Mouse (Mus musculus) left cerebral cortex, postnatal 25 days (tissue): ENCODE measurements around the gene Fnip2. TPM values are rescaled to one million over a fixed set of nuclear protein-coding genes. Genes with fewer than 3 reads are reported as not detected.
A peak's percentile ranks its signal among the peaks of the same experiment; 100 is the strongest.
"Not testable (repeated sequence)": the region's sequence is repeated elsewhere in the genome, so short reads cannot be mapped to it uniquely, and the experiment has no call there.

ENCODE experiments used
- DNase-seq, 2 experiments: peaks; one replicate each; pipeline ENCODE4 v3.0.0; 2022; ENCODE audit warnings: low spot score in 2 of 2, mixed read lengths in 1 of 2
- intact Hi-C: fragments of 180-260 bp; cut with DNase I; formaldehyde crosslinking; loops from one replicate; pipeline ENCODE4 v1.15.1; 2025
- total RNA-seq, 2 experiments: library from RNA; stranded (reverse); gene quantifications; 2 replicates each; pipeline ENCODE4 v1.2.3; 2021

Fnip2 gene
- total RNA-seq, 2 experiments from 2014 or later, result 15.9 to 19.8 TPM

- no peak for DNase-seq
- intact Hi-C loops, result no loop called here
Observed at GRCm38 (mm10) chr3:79493064-79493463, 74.5 kb downstream of the Fnip2 start.

GRCm38 (mm10) chr3:79491614-79492013 is 76.0 kb downstream of the Fnip2 start:
- DNase-seq, result no peak
- intact Hi-C loops, result no loop called here

- DNase-seq, result no peak
- intact Hi-C loops, result no loop called here
Observed at GRCm38 (mm10) chr3:79490102-79490501, 77.5 kb downstream of the Fnip2 start.

- intact Hi-C loops, result no loop called here
- no peak for DNase-seq
Observed at GRCm38 (mm10) chr3:79488025-79488424, 79.6 kb downstream of the Fnip2 start.

- no peak for DNase-seq
- intact Hi-C loops, result no loop called here
Observed at GRCm38 (mm10) chr3:79484286-79485063, 83.1 kb downstream of the Fnip2 start.

GRCm38 (mm10) chr3:79478880-79479279 is 88.7 kb downstream of the Fnip2 start:
- intact Hi-C loops, result loop anchor here (5.0 kb wide), 1 partner anchor 192 kb away; the partner anchor contains the start of gene Rapgef2
- DNase-seq, result no peak

GRCm38 (mm10) chr3:79478400-79478799 is 89.2 kb downstream of the Fnip2 start:
- intact Hi-C loops, result loop anchor here (5.0 kb wide), 1 partner anchor 191 kb away; the partner anchor contains the start of gene Rapgef2
- no peak for DNase-seq

- intact Hi-C loops, result loop anchor here (2.0 to 5.0 kb wide), 2 partner anchors 39 to 189 kb away; partner anchors contain the start of gene Rapgef2
Observed at GRCm38 (mm10) chr3:79475980-79476379, 91.6 kb downstream of the Fnip2 start.

GRCm38 (mm10) chr3:79474911-79475310 is 92.7 kb downstream of the Fnip2 start:
- intact Hi-C loops, result loop anchor here (2.0 to 5.0 kb wide), 3 partner anchors 38 to 253 kb away; partner anchors contain the start of gene Rapgef2
- peak; percentile 51 to 82 for DNase-seq

More at GRCm38 (mm10) chr3:79475980-79476379, 91.6 kb downstream of the Fnip2 start:
- DNase-seq, result no peak

GRCm38 (mm10) chr3:79472362-79472761 is 95.2 kb downstream of the Fnip2 start:
- intact Hi-C loops, result loop anchor here (5.0 kb wide), 1 partner anchor 250 kb away; no protein-coding TSS in a partner anchor

GRCm38 (mm10) chr3:79469440-79469839 is 98.2 kb downstream of the Fnip2 start:
- DNase-seq, result no peak

More at GRCm38 (mm10) chr3:79472362-79472761, 95.2 kb downstream of the Fnip2 start:
- DNase-seq, result peak in 1 of 2 experiments; percentile 78

GRCm38 (mm10) chr3:79458651-79459275 is 108.8 kb downstream of the Fnip2 start:
- intact Hi-C loops, result no loop called here
- DNase-seq, result no peak

More at GRCm38 (mm10) chr3:79469440-79469839, 98.2 kb downstream of the Fnip2 start:
- intact Hi-C loops, result no loop called here

GRCm38 (mm10) chr3:79455761-79456160 is 111.8 kb downstream of the Fnip2 start:
- no peak for DNase-seq
- intact Hi-C loops, result no loop called here

GRCm38 (mm10) chr3:79452696-79453263 is 114.8 kb downstream of the Fnip2 start:
- intact Hi-C loops, result loop anchor here (1.0 kb wide), 1 partner anchor 153 kb away; no protein-coding TSS in a partner anchor
- DNase-seq, result no peak

- intact Hi-C loops, result no loop called here
- DNase-seq, result no peak
Observed at GRCm38 (mm10) chr3:79449361-79449760, 118.2 kb downstream of the Fnip2 start.

GRCm38 (mm10) chr3:79448421-79448820 is 119.2 kb downstream of the Fnip2 start:
- intact Hi-C loops, result no loop called here

GRCm38 (mm10) chr3:79446648-79447047 is 120.9 kb downstream of the Fnip2 start:
- DNase-seq, intact Hi-C loops: not testable (repeated sequence)

More at GRCm38 (mm10) chr3:79448421-79448820, 119.2 kb downstream of the Fnip2 start:
- DNase-seq, result no peak

- DNase-seq, result no peak
- intact Hi-C loops, result no loop called here
Observed at GRCm38 (mm10) chr3:79446124-79446523, 121.5 kb downstream of the Fnip2 start.

- peak in 1 of 2 experiments; percentile 16 for DNase-seq
- intact Hi-C loops, result no loop called here
Observed at GRCm38 (mm10) chr3:79445041-79445440, 122.6 kb downstream of the Fnip2 start.

GRCm38 (mm10) chr3:79443850-79444249 is 123.7 kb downstream of the Fnip2 start:
- intact Hi-C loops, result no loop called here
- no peak for DNase-seq
